Mouse (Mus musculus): ENCODE results near the gene Pitpnm2. TPM values are rescaled to one million over a fixed set of nuclear protein-coding genes. Genes with fewer than 3 reads are reported as not detected.

The Pitpnm2 gene
- total and polyA plus RNA-seq, 3 experiments: 7.0 to 22.2 TPM; not detected in 1

GRCm38 (mm10) chr5:124232360-124233143, 17.0 kb downstream of the Pitpnm2 start:
- Histone ChIP-seq H3K36me3 (ENCODE audit: control insufficient read depth in 1 of 2, insufficient read depth in 2 of 2, low read length in 2 of 2) (no peaks in the 10 kb centered on the region; a peak in 1 of 4 replicates), H3K27ac (ENCODE audit: control insufficient read depth, low read depth, low read length) (no peak overlapping the region), H3K9me3 (replicated peaks; ENCODE audit: insufficient read depth, low read length) (no peaks in the 10 kb centered on the region), H3K4me1 (ENCODE audit: control insufficient read depth in 1 of 2, insufficient read depth in 2 of 2, low read length in 2 of 2) (no peaks in the 10 kb centered on the region), H3K27me3 (ENCODE audit: control insufficient read depth in 1 of 2, insufficient read depth in 2 of 2, low read length in 2 of 2) (no peaks in the 10 kb centered on the region), H3K4me3 (ENCODE audit: control insufficient read depth in 1 of 2, insufficient read depth in 1 of 2, low read depth in 2 of 2, low read length in 2 of 2) (no peak overlapping the region), H3K9ac (ENCODE audit: control insufficient read depth, low read depth, low read length, poor library complexity, severe bottlenecking) (no peak overlapping the region), H3K79me2 (ENCODE audit: control insufficient read depth, insufficient read depth, low read length, poor library complexity) (no peaks in the 10 kb centered on the region)
- no peak for DNase-seq (ENCODE audit: low read depth, low spot score)
- TF ChIP-seq ELF1 (IDR thresholded peaks at IDR 0.05; ENCODE audit: low read depth, low read length) (no peak), EP300 (IDR thresholded peaks at IDR 0.05; ENCODE audit: low read depth in 1 of 2, low read length in 2 of 2) (no peak), ZNF384 (IDR thresholded peaks at IDR 0.05; ENCODE audit: low read depth, low read length) (no peak), KAT2A (conservative IDR thresholded peaks at IDR 0.05; ENCODE audit: low read depth, low read length) (no peak), TAL1 (IDR thresholded peaks at IDR 0.05; ENCODE audit: low read length) (no peak), NRF1 (IDR thresholded peaks at IDR 0.05; ENCODE audit: insufficient read depth, low read depth, low read length, poor library complexity, severe bottlenecking) (no peak), ZC3H11A (IDR thresholded peaks at IDR 0.05; ENCODE audit: low read depth, low read length) (no peak), MAFK (IDR thresholded peaks at IDR 0.05; ENCODE audit: borderline replicate concordance, low read depth, low read length) (no peak), MAZ (IDR thresholded peaks at IDR 0.05; ENCODE audit: low read depth, low read length) (no peak), RCOR1 (IDR thresholded peaks at IDR 0.05; ENCODE audit: low read depth, low read length) (no peak), TBP (IDR thresholded peaks at IDR 0.05; ENCODE audit: low read depth, low read length) (no peak), SMC3 (IDR thresholded peaks at IDR 0.05; ENCODE audit: low read depth, low read length) (no peak)

DNA sequence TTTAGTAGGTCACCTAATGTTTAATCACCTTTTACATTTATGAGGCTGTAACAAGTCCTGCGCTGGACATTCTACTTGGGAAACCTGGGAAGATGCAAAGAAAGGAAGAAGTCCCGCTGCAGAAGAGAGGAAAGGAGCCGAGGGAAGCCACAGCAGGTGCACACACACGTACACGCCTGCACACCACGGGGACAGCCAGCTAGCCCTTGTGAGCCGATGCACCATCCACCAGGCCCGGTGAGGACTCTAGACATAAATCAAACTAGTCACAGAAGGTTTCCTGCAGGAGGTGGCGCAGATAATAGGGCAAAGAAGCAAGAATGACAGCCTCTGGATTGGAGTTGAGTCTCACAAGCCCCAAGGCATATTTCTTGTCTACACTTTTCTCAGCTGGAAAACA, 19.1 kb downstream of the Pitpnm2 start:
- Histone ChIP-seq H3K4me1 (ENCODE audit: control insufficient read depth in 1 of 2, insufficient read depth in 2 of 2, low read length in 2 of 2) (no peaks in the 10 kb centered on the region), H3K9me3 (replicated peaks; ENCODE audit: insufficient read depth, low read length) (no peaks in the 10 kb centered on the region), H3K79me2 (ENCODE audit: control insufficient read depth, insufficient read depth, low read length, poor library complexity) (no peaks in the 10 kb centered on the region), H3K9ac (ENCODE audit: control insufficient read depth, low read depth, low read length, poor library complexity, severe bottlenecking) (no peak overlapping the region), H3K4me3 (ENCODE audit: control insufficient read depth in 1 of 2, insufficient read depth in 1 of 2, low read depth in 2 of 2, low read length in 2 of 2) (no peak overlapping the region), H3K27ac (ENCODE audit: control insufficient read depth, low read depth, low read length) (no peak overlapping the region), H3K27me3 (ENCODE audit: control insufficient read depth in 1 of 2, insufficient read depth in 2 of 2, low read length in 2 of 2) (no peaks in the 10 kb centered on the region), H3K36me3 (ENCODE audit: control insufficient read depth in 1 of 2, insufficient read depth in 2 of 2, low read length in 2 of 2) (no peaks in the 10 kb centered on the region)
- no peak for TF ChIP-seq EP300 (IDR thresholded peaks at IDR 0.05; ENCODE audit: low read depth in 1 of 2, low read length in 2 of 2)
- no peak for TF ChIP-seq USF1 (IDR thresholded peaks at IDR 0.05; ENCODE audit: low read depth, low read length)
- TF ChIP-seq ELF1 (IDR thresholded peaks at IDR 0.05; ENCODE audit: low read depth, low read length): no peak
- no peak for TF ChIP-seq MAX (IDR thresholded peaks at IDR 0.05; ENCODE audit: low read length)
- no peak for TF ChIP-seq TAL1 (IDR thresholded peaks at IDR 0.05; ENCODE audit: low read length)
- TF ChIP-seq GABPA (IDR thresholded peaks at IDR 0.05; ENCODE audit: low read depth, low read length): no peak
- no peak for TF ChIP-seq GATA1 (IDR thresholded peaks at IDR 0.05; ENCODE audit: low read depth, low read length)
- no peak for TF ChIP-seq CHD2 (IDR thresholded peaks at IDR 0.05; ENCODE audit: low read length)
- no peak for TF ChIP-seq POLR2A (IDR thresholded peaks at IDR 0.05; ENCODE audit: control insufficient read depth in 1 of 2, insufficient read depth in 1 of 2, low read depth in 1 of 2, low read length in 2 of 2, poor library complexity in 1 of 2)
- TF ChIP-seq MAZ (IDR thresholded peaks at IDR 0.05; ENCODE audit: low read depth, low read length): no peak
- no peak for TF ChIP-seq SIN3A (IDR thresholded peaks at IDR 0.05; ENCODE audit: low read length)
- no peak for TF ChIP-seq CHD1 (IDR thresholded peaks at IDR 0.05; ENCODE audit: low read depth, low read length)
- no peak for TF ChIP-seq BHLHE40 (IDR thresholded peaks at IDR 0.05; ENCODE audit: borderline replicate concordance, low read depth, low read length)
- TF ChIP-seq ZC3H11A (IDR thresholded peaks at IDR 0.05; ENCODE audit: low read depth, low read length): no peak
- no peak for TF ChIP-seq KAT2A (conservative IDR thresholded peaks at IDR 0.05; ENCODE audit: low read depth, low read length)
- no peak for TF ChIP-seq JUND (IDR thresholded peaks at IDR 0.05; ENCODE audit: low read depth, low read length)
- no peak for TF ChIP-seq RCOR1 (IDR thresholded peaks at IDR 0.05; ENCODE audit: low read depth, low read length)
- TF ChIP-seq RAD21 (IDR thresholded peaks at IDR 0.05; ENCODE audit: low read depth, low read length): no peak
- no peak for DNase-seq (ENCODE audit: low read depth, low spot score)

Data from MEL (cell line).